ENCODE assay signal across 8 mouse cellular contexts in genomic region chr10:18407062-18407830, GRCm38 (mm10).
DNase-seq lines count a peak whose midpoint lies in the region; ATAC-seq and TF ChIP-seq lines count a peak whose summit lies in the region.

No protein-coding gene starts in this region.

- H3K9ac ChIP-seq in hindbrain, embryonic 11.5 days (ENCODE audit: low read depth, low read length) = peak overlapping the region; percentile 49
- peak overlapping the region; percentile 44 for H3K9ac ChIP-seq in lung, postnatal 0 days (replicated peaks; ENCODE audit: low read depth)

- no peaks in the 10 kb centered on the region for H3K9me3 ChIP-seq in hindbrain, embryonic 11.5 days (ENCODE audit: control insufficient read depth, low read length)
- no peaks in the 10 kb centered on the region for H3K9me3 ChIP-seq in lung, postnatal 0 days (ENCODE audit: low read length)

- H3K36me3 ChIP-seq in hindbrain, embryonic 11.5 days (ENCODE audit: control insufficient read depth, insufficient read depth, low read length) = no peaks in the 10 kb centered on the region
- H3K36me3 ChIP-seq in lung, postnatal 0 days (ENCODE audit: insufficient read depth, low read length) = no peaks in the 10 kb centered on the region

- DNase-seq in T-cell, adult 2 months (ENCODE audit: low spot score) = peak; percentile 65
- peak; percentile 59 for DNase-seq in cerebellum, adult 9-11 months
- peak; percentile 26 to 36 for DNase-seq in frontal cortex, postnatal 10 days (ENCODE audit: low spot score in 2 of 2)
- peak; percentile 85 for DNase-seq in hindbrain, embryonic 11.5 days (ENCODE audit: low spot score)
- DNase-seq in layer of hippocampus, adult 8-10 months (ENCODE audit: low spot score in 2 of 2) = peak; percentile 40 to 62
- DNase-seq in lung, postnatal 0 days (ENCODE audit: low spot score) = peak; percentile 93
- DNase-seq in retina, embryonic 14.5 days (ENCODE audit: low spot score) = peak; percentile 85
- peak; percentile 68 to 72 for DNase-seq in urinary bladder, postnatal 4 days (ENCODE audit: low spot score in 2 of 2)

- 0 out of 2 replicates have a peak overlapping the region, but pooled peaks have one; percentile 18 for H3K27ac ChIP-seq in hindbrain, embryonic 11.5 days (ENCODE audit: low read depth, low read length)
- H3K27ac ChIP-seq in lung, postnatal 0 days (ENCODE audit: low read length) = peak overlapping the region; percentile 21; the same call in 1 of the 2 replicates

- peak overlapping the region; percentile 39 for H3K4me3 ChIP-seq in hindbrain, embryonic 11.5 days (ENCODE audit: low read depth, low read length)
- peak overlapping the region; percentile 43 for H3K4me3 ChIP-seq in lung, postnatal 0 days (ENCODE audit: low read depth, low read length)

- no peak for TF ChIP-seq EP300 in lung, postnatal 0 days (IDR thresholded peaks at IDR 0.05)

- no peak for TF ChIP-seq CTCF in lung, postnatal 0 days (IDR thresholded peaks at IDR 0.05)

- H3K4me1 ChIP-seq in hindbrain, embryonic 11.5 days (replicated peaks; ENCODE audit: control insufficient read depth, insufficient read depth, low read length) = no peaks in the 10 kb centered on the region; the same call in 1 of the 2 replicates
- H3K4me1 ChIP-seq in lung, postnatal 0 days (ENCODE audit: insufficient read depth, low read depth, low read length) = peaks cover 14% of the 10 kb centered on the region; the same call in 1 of the 2 replicates

- ATAC-seq in hindbrain, embryonic 11.5 days (ENCODE audit: low FRiP score) = peak; percentile 86
- ATAC-seq in lung, postnatal 0 days = peak; percentile 98

- WGBS in hindbrain, embryonic 11.5 days = under 1% methylated on average over 21 of the region's 21 CpGs
- 2% methylated on average over 21 of the region's 21 CpGs for WGBS in lung, postnatal 0 days

- peak overlapping the region; percentile 49 for H3K4me2 ChIP-seq in hindbrain, embryonic 11.5 days (replicated peaks; ENCODE audit: low read depth, low read length)
- peak overlapping the region; percentile 77 for H3K4me2 ChIP-seq in lung, postnatal 0 days (replicated peaks; ENCODE audit: low read depth, low read length)

- no peaks in the 10 kb centered on the region for H3K27me3 ChIP-seq in hindbrain, embryonic 11.5 days (ENCODE audit: control insufficient read depth, insufficient read depth, low read length)
- no peaks in the 10 kb centered on the region for H3K27me3 ChIP-seq in lung, postnatal 0 days (replicated peaks; ENCODE audit: insufficient read depth, low read length)

Comparison
In these comparisons a context has a peak if more than half of its experiments do, and no peak if none do; other contexts are left out.
1. Peak in every context shown above with its lines: DNase-seq, ATAC-seq, H3K4me3 ChIP-seq and H3K27ac ChIP-seq.
2. DNase-seq: peak in every context shown above with its lines; median percentile 93 in lung, postnatal 0 days; 85 in hindbrain, embryonic 11.5 days; 85 in retina, embryonic 14.5 days; 70 in urinary bladder, postnatal 4 days; 65 in T-cell, adult 2 months; 59 in cerebellum, adult 9-11 months; 51 in layer of hippocampus, adult 8-10 months; 31 in frontal cortex, postnatal 10 days.